Mouse (Mus musculus): ENCODE data around the gene Tcerg1l. TPM values are rescaled to one million over a fixed set of nuclear protein-coding genes. Genes with fewer than 3 reads are reported as not detected.

The Tcerg1l gene
- polyA plus RNA-seq, 1 experiment from 2014 or later, result 1.4 TPM

GRCm38 (mm10) chr7:138199333-138200058 is 198.0 kb downstream of the Tcerg1l start:
- no peak for DNase-seq (ENCODE audit: low spot score)

GRCm38 (mm10) chr7:138196139-138196538 is 201.4 kb downstream of the Tcerg1l start:
- H3K27ac ChIP-seq, result no peak overlapping the region
- 78% methylated on average over 2 of the region's 2 CpGs for WGBS

More at GRCm38 (mm10) chr7:138199333-138200058, 198.0 kb downstream of the Tcerg1l start:
- no peaks in the 10 kb centered on the region for H3K9me3 ChIP-seq
- H3K27me3 ChIP-seq (ENCODE audit: insufficient read depth, poor library complexity, severe bottlenecking), result no peaks in the 10 kb centered on the region
- H3K27ac ChIP-seq, result no peak overlapping the region
- H3K36me3 ChIP-seq, result no peaks in the 10 kb centered on the region
- WGBS, result 76% methylated on average over 10 of the region's 10 CpGs
- no peak overlapping the region for H3K4me3 ChIP-seq
- 0 out of 2 replicates have a peak, but pooled peaks cover 4% of the 10 kb centered on the region for H3K4me1 ChIP-seq

GRCm38 (mm10) chr7:138184197-138184596 is 213.3 kb downstream of the Tcerg1l start:
- H3K36me3 ChIP-seq, result no peaks in the 10 kb centered on the region
- H3K9me3 ChIP-seq, result no peaks in the 10 kb centered on the region
- WGBS, result 87% methylated on average over 5 of the region's 5 CpGs
- no peak for DNase-seq (ENCODE audit: low spot score)
- H3K4me1 ChIP-seq, result no peaks in the 10 kb centered on the region
- no peak overlapping the region for H3K27ac ChIP-seq
- H3K4me3 ChIP-seq, result no peak overlapping the region
- H3K27me3 ChIP-seq (ENCODE audit: insufficient read depth, poor library complexity, severe bottlenecking), result no peaks in the 10 kb centered on the region

More at GRCm38 (mm10) chr7:138196139-138196538, 201.4 kb downstream of the Tcerg1l start:
- Histone ChIP-seq H3K4me3 (no peak overlapping the region), H3K36me3 (no peaks in the 10 kb centered on the region), H3K4me1 (no peaks in the 10 kb centered on the region), H3K27me3 (ENCODE audit: insufficient read depth, poor library complexity, severe bottlenecking) (no peaks in the 10 kb centered on the region), H3K9me3 (no peaks in the 10 kb centered on the region)
- DNase-seq (ENCODE audit: low spot score), result no peak

- Histone ChIP-seq H3K36me3 (no peaks in the 10 kb centered on the region), H3K27me3 (ENCODE audit: insufficient read depth, poor library complexity, severe bottlenecking) (no peaks in the 10 kb centered on the region), H3K27ac (no peak overlapping the region), H3K4me3 (no peak overlapping the region), H3K9me3 (no peaks in the 10 kb centered on the region), H3K4me1 (no peaks in the 10 kb centered on the region)
- 67% methylated on average over 3 of the region's 3 CpGs for WGBS
- DNase-seq (ENCODE audit: low spot score), result no peak
These were observed 215.3 kb downstream of the Tcerg1l start for GRCm38 (mm10) chr7:138182216-138182615.

GRCm38 (mm10) chr7:138178617-138179016 is 218.9 kb downstream of the Tcerg1l start:
- peak; percentile 66 for DNase-seq (ENCODE audit: low spot score)
- no peaks in the 10 kb centered on the region for H3K36me3 ChIP-seq
- no peaks in the 10 kb centered on the region for H3K27me3 ChIP-seq (ENCODE audit: insufficient read depth, poor library complexity, severe bottlenecking)
- WGBS, result 76% methylated on average over 2 of the region's 2 CpGs
- H3K27ac ChIP-seq, result no peak overlapping the region
- H3K4me1 ChIP-seq, result no peaks in the 10 kb centered on the region
- H3K9me3 ChIP-seq, result no peaks in the 10 kb centered on the region
- H3K4me3 ChIP-seq, result no peak overlapping the region

- no peaks in the 10 kb centered on the region for H3K36me3 ChIP-seq
- no peak overlapping the region for H3K4me3 ChIP-seq
- no peaks in the 10 kb centered on the region for H3K27me3 ChIP-seq (ENCODE audit: insufficient read depth, poor library complexity, severe bottlenecking)
- H3K9me3 ChIP-seq, result no peaks in the 10 kb centered on the region
- WGBS, result 67% methylated on average over 2 of the region's 2 CpGs
- peak; percentile 62 for DNase-seq (ENCODE audit: low spot score)
- H3K27ac ChIP-seq, result no peak overlapping the region
- H3K4me1 ChIP-seq, result no peaks in the 10 kb centered on the region
These were observed 221.5 kb downstream of the Tcerg1l start for GRCm38 (mm10) chr7:138176026-138176425.

GRCm38 (mm10) chr7:138170389-138170788 is 227.1 kb downstream of the Tcerg1l start:
- Histone ChIP-seq H3K4me3 (no peak overlapping the region), H3K27me3 (ENCODE audit: insufficient read depth, poor library complexity, severe bottlenecking) (no peaks in the 10 kb centered on the region), H3K9me3 (no peaks in the 10 kb centered on the region), H3K36me3 (no peaks in the 10 kb centered on the region), H3K27ac (no peak overlapping the region), H3K4me1 (no peaks in the 10 kb centered on the region)
- DNase-seq (ENCODE audit: low spot score), result no peak
- 78% methylated on average over 4 of the region's 4 CpGs for WGBS

Measured in heart, embryonic 10.5 days (tissue).